Mouse (Mus musculus) intestine, embryonic 16.5 days (tissue): ENCODE measurements around the gene Agk. TPM values are rescaled to one million over a fixed set of nuclear protein-coding genes. Genes with fewer than 3 reads are reported as not detected.

Source experiments
- ATAC-seq: fragments of 200-750 bp; cut with Nextera tagmentation; 2 replicates; pipeline ENCODE4 v1.8.0; 2017; ENCODE audit warnings: moderate TSS enrichment, moderate library complexity
- H3K27ac ChIP-seq: fragments of 300-500 bp; sonication (generic); 2 replicates; pipeline ENCODE4 v1.5.1; 2014; ENCODE audit warnings: mild to moderate bottlenecking, low read length
- H3K27me3 ChIP-seq: fragments of 300-500 bp; sonication (generic); replicated peaks from 2 replicates; pipeline ENCODE4 v1.6.1; 2014; ENCODE audit warnings: low read length, control low read depth, mixed read lengths; ENCODE audit not compliant: control insufficient read depth, insufficient read depth
- H3K36me3 ChIP-seq: fragments of 300-500 bp; sonication (generic); 2 replicates; pipeline ENCODE4 v1.6.1; 2014; ENCODE audit warnings: low read length, control low read depth; ENCODE audit not compliant: control insufficient read depth, insufficient read depth
- H3K4me1 ChIP-seq: fragments of 300-500 bp; sonication (generic); 2 replicates; pipeline ENCODE4 v1.6.1; 2014; ENCODE audit warnings: low read length, control low read depth, mixed read lengths; ENCODE audit not compliant: control insufficient read depth, insufficient read depth
- H3K4me2 ChIP-seq: fragments of 300-500 bp; sonication (generic); 2 replicates; pipeline ENCODE4 v1.6.1; 2014; ENCODE audit warnings: low read depth, low read length, control low read depth
- H3K4me3 ChIP-seq: fragments of 300-500 bp; sonication (generic); 2 replicates; pipeline ENCODE4 v1.5.1; 2014; ENCODE audit warnings: mild to moderate bottlenecking, low read length
- H3K9ac ChIP-seq: fragments of 300-500 bp; sonication (generic); 2 replicates; pipeline ENCODE4 v1.6.1; 2014; ENCODE audit warnings: low read depth, low read length
- H3K9me3 ChIP-seq: fragments of 300-500 bp; sonication (generic); 2 replicates; pipeline ENCODE4 v1.6.1; 2016; ENCODE audit warnings: low read length, control low read depth; ENCODE audit not compliant: control insufficient read depth
- WGBS: fragments of 180-500 bp; shearing (Covaris S2); extraction: QIAGEN DNeasy Blood & Tissue Kit; methylation state at CpG from one replicate; pipeline ENCODE4 v1.1.7; 2014; 5-methylcytosine and 5-hydroxymethylcytosine counted together
- polyA plus RNA-seq: library from polyadenylated mRNA; unstranded; fragments of >200 nt; fragmentation: Nextera tagmentation; extraction: Ambion mirVana; gene quantifications from 2 replicates; pipeline ENCODE4 v1.2.1, GENCODE M21; 2015

Gene Agk
- polyA plus RNA-seq, 1 experiment from 2014 or later, result 32.9 TPM

DNA sequence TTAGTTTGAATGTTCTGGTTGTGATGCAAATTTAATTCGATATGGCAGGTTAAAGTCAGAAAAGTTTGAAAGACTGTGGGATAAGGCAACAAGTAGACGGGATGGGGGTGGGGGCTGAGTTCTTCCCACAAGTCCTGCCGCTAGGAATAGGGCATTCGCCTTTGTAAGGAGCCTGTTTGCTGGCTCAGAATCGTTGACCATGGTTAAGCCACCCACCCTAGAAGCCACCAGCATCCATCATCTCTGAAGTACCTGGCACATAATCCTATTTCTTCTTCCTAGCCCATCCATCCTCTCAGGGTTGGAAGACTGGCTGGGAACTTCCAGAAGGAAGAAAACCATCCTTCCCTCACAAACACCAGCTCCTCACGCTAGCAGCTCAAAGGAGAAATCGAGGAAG lies 109.7 kb downstream of the Agk start:
- peak overlapping the region; percentile 77 for H3K4me2 ChIP-seq
- peak overlapping the region; percentile 81 for H3K4me3 ChIP-seq
- WGBS, result 19% methylated on average over 7 of the region's 7 CpGs
- no peak for ATAC-seq
- no peak overlapping the region for H3K27ac ChIP-seq
- no peaks in the 10 kb centered on the region for H3K9me3 ChIP-seq
- peak overlapping the region; percentile 82; the same call in 1 of the 2 replicates for H3K9ac ChIP-seq
- no peaks in the 10 kb centered on the region for H3K36me3 ChIP-seq
- H3K4me1 ChIP-seq, result peaks cover 14% of the 10 kb centered on the region
- no peaks in the 10 kb centered on the region for H3K27me3 ChIP-seq

DNA sequence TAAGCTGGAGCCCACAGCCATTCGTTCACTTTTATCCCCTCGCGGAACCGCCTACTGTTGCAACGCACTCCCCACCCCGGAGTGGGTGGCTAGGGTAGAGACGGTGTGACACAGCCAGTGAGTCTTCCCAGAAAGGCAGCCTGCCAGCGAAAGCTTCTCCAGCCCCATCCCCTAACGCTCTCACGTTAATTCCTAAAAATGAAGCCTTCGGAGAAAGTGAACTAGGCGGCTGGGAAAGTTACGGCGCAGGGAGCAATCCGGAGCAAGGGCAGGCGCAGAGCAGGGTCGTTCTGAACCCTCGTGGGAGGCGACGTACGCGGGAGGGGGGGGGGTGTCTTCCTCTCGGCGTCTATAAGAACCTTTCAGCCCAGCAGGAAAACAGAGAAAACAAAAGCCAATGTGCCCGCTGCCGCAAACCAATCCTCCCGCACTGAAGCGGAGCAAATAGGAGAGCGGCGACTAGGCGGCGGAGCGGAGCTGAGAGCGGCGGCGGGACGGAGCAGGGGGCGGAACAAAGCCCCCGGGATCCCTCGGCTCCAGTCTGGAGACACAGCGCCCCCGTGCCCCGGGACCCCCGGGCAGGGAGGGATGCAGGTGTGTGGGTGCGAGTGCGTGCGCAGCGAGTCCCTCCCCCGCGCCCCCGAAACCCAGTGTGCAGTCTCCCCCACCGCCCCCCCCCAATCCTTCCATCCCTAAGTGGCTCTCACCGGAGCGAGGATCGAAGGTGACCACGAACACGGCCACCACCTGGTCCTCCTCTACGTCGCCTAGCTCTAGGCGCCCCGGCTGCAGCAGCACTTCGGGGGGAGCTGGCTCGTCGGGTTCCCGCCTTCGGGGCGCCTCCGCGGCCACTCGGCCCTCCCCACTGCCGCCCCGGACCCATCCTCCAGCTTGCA lies 110.4 kb downstream of the Agk start:
- peak; percentile 62 for ATAC-seq
- WGBS, result under 1% methylated on average over 56 of the region's 72 CpGs

DNA sequence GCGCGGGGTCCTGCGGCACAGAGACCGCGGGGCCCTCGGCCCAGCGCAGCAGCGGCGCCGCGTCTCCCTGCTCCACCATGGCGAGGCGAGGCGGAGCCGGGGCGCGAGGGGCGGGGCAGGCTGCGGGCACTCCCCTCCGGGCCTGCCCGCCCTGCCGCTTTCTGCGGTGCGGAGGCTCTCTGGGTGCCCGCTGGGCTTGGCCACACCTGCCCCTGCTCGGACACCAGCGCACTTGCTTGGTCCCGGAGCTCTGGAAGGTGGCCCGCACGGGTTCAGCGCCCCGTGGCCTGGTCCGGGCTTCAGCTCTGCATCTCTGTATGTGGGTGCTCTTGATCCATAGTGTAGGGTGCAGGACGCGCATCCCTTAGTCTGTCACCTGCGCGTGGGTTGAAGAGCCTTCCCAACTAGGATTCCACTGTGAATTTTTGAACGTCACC lies 111.1 kb downstream of the Agk start, which contains the start of gene E330009J07Rik:
Gene E330009J07Rik (minus strand): TSS at position 89 of the 437 bp plus-strand sequence.
- H3K4me3 ChIP-seq, result peak within 1 kb of the TSS; percentile 81
- peaks cover 6% of the 10 kb centered on the region; the same call in 1 of the 2 replicates for H3K4me1 ChIP-seq
- no peaks in the 10 kb centered on the region for H3K36me3 ChIP-seq
- peak within 1 kb of the TSS; percentile 82 for H3K9ac ChIP-seq
- no peaks in the 10 kb centered on the region for H3K9me3 ChIP-seq
- under 1% methylated on average over 38 of the region's 38 CpGs for WGBS
- 0 out of 2 replicates have a peak, but pooled peaks cover 3% of the 10 kb centered on the region for H3K27me3 ChIP-seq
- H3K4me2 ChIP-seq, result peak within 1 kb of the TSS; percentile 77
- peak; percentile 90 for ATAC-seq
- no peak within 1 kb of the TSS for H3K27ac ChIP-seq

More for the DNA sequence above, 110.4 kb downstream of the Agk start:
- H3K4me3 ChIP-seq, result peak overlapping the region; percentile 81
- no peaks in the 10 kb centered on the region for H3K9me3 ChIP-seq
- peak overlapping the region; percentile 82 for H3K9ac ChIP-seq
- no peaks in the 10 kb centered on the region for H3K36me3 ChIP-seq
- H3K27ac ChIP-seq, result no peak overlapping the region
- H3K4me2 ChIP-seq, result peak overlapping the region; percentile 77
- 0 out of 2 replicates have a peak, but pooled peaks cover 3% of the 10 kb centered on the region for H3K27me3 ChIP-seq
- H3K4me1 ChIP-seq, result peaks cover 12% of the 10 kb centered on the region; the same call in 1 of the 2 replicates

DNA sequence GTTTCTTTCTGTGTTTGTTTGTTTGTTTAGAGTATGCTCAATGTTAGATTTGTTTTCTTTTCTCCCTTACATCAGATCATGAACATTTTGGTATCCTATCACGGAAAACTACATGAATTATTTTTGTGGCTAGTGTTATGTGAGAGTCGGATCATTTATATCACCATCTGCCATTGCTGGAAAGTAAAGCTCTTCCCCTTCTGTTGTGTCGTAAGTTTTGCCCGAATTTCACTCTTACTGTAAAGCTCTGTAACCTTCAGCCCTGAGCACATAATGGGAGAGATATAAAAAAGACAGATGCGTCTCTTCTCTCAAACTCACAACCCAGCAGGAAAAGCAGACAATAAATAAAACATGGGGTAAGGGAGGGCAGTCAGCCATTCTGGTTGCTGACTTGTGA lies 114.0 kb downstream of the Agk start, which contains the start of gene Wee2:
Gene Wee2 (plus strand): TSS at position 153 of the 400 bp plus-strand sequence.
- Histone ChIP-seq H3K4me2 (no peak within 1 kb of the TSS), H3K4me1 (0 out of 2 replicates have a peak, but pooled peaks cover 5% of the 10 kb centered on the region), H3K9me3 (no peaks in the 10 kb centered on the region), H3K9ac (no peak within 1 kb of the TSS), H3K4me3 (no peak within 1 kb of the TSS), H3K36me3 (no peaks in the 10 kb centered on the region), H3K27me3 (0 out of 2 replicates have a peak, but pooled peaks cover 3% of the 10 kb centered on the region), H3K27ac (no peak within 1 kb of the TSS)
- WGBS, result 69% methylated on average over 5 of the region's 5 CpGs
- no peak for ATAC-seq

DNA sequence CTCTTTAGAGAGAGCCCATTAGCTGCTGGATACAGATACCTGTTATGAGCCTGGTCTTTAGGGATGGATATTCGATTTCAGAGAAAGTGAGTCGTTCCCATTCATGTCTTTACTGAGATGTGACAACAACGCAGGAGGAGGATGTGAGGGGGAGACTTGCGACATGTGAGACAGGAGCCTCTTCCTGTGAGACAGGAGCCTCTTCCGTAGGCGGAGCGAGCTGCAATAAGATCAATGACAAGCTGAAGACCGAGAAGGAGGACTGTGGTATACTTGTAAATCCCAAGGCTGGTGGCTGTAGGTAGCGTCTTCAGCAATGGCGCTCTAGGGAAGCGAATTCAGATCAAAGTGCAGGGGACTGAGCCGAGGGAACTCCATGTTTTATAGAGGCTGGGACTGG lies 114.8 kb downstream of the Agk start:
- 0 out of 2 replicates have a peak, but pooled peaks cover 3% of the 10 kb centered on the region for H3K4me1 ChIP-seq
- 0 out of 2 replicates have a peak, but pooled peaks cover 3% of the 10 kb centered on the region for H3K27me3 ChIP-seq
- H3K9ac ChIP-seq, result no peak overlapping the region
- ATAC-seq, result no peak
- no peak overlapping the region for H3K4me3 ChIP-seq
- no peak overlapping the region for H3K4me2 ChIP-seq
- WGBS, result 43% methylated on average over 12 of the region's 12 CpGs
- no peaks in the 10 kb centered on the region for H3K9me3 ChIP-seq
- no peak overlapping the region for H3K27ac ChIP-seq
- no peaks in the 10 kb centered on the region for H3K36me3 ChIP-seq

DNA sequence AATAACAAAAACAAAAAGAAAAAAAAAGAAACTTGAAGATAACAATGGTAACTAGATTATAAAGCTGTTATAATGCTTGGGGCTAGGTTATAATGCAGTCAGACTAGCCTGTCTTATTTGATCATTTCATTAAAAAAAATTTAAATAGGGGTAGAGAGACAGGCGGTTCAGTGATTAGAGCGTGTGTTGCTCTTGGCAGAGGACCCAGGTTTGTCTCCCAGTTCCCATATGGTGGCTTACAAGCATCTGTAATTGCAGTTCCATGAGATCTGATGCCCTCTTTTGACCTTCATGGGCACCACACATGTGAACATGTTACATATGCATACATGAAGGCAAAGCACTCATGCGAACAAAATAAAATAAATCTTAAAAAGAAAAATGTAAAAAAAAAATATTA lies 116.3 kb downstream of the Agk start:
- H3K36me3 ChIP-seq, result no peaks in the 10 kb centered on the region

DNA sequence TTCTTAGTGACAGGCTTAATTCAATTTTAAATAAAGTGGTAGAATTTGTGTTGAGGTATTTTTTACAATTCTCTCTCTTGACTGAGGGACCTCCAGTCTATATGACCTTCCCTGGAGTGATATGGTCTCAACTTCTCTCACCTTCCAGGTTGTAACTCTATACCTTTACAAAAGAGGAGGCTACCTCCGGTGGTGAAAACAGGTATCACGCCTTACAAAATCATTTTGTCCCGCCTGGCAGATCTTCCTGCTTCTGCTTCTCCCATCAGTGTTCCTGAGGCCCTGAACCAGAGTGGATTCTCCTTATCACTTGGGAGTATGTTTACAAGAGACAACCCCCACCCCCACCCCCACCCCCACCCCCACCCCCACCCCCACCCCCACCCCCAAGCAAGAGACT lies 116.8 kb downstream of the Agk start:
- Histone ChIP-seq H3K27me3 (0 out of 2 replicates have a peak, but pooled peaks cover 3% of the 10 kb centered on the region), H3K9me3 (no peaks in the 10 kb centered on the region), H3K9ac (no peak overlapping the region), H3K36me3 (no peaks in the 10 kb centered on the region), H3K27ac (no peak overlapping the region), H3K4me2 (no peak overlapping the region), H3K4me3 (no peak overlapping the region), H3K4me1 (no peaks in the 10 kb centered on the region)
- no peak for ATAC-seq
- WGBS, result 36% methylated on average over 3 of the region's 3 CpGs

More for the DNA sequence above, 116.3 kb downstream of the Agk start:
- H3K9me3 ChIP-seq, result no peaks in the 10 kb centered on the region
- no peak overlapping the region for H3K4me3 ChIP-seq
- H3K27ac ChIP-seq, result no peak overlapping the region
- no peak for ATAC-seq
- WGBS, result 71% methylated on average over 3 of the region's 3 CpGs
- H3K4me1 ChIP-seq, result no peaks in the 10 kb centered on the region
- H3K4me2 ChIP-seq, result no peak overlapping the region
- H3K9ac ChIP-seq, result no peak overlapping the region
- H3K27me3 ChIP-seq, result 0 out of 2 replicates have a peak, but pooled peaks cover 3% of the 10 kb centered on the region

DNA sequence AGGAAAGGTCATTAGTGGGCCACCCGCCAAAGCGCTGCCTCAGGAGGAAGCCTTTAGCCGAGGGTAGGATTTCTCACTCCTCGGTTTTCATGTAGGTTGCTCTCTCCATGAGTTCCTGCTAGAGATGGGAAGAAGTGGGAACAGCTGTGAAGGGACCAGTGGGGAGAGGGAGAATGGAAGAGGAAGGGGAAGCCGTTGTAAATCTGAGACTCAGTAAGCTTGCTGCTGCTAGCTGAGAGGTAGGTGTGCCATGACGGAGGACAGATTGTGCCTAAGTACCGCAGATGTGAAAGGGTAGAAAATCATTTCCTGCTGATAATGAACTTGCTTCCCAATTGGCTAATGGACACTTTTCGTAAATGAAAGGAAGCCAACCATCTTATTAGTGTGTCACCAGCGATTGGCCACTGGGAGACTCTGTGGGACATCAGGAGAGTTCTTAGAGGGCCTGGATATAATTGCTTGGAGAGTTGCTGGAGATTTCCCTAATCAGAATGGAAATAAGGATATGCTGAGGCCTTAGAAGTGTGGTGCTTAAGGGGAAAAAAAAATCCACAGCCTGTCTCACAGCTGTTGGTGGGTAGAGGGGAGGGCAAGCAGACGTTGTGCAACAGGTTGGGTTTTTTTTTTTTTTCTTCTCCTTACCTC lies 118.4 kb downstream of the Agk start:
- Histone ChIP-seq H3K27me3 (0 out of 2 replicates have a peak, but pooled peaks cover 3% of the 10 kb centered on the region), H3K9ac (no peak overlapping the region), H3K4me2 (no peak overlapping the region), H3K9me3 (no peaks in the 10 kb centered on the region), H3K4me1 (no peaks in the 10 kb centered on the region), H3K36me3 (no peaks in the 10 kb centered on the region), H3K4me3 (no peak overlapping the region), H3K27ac (no peak overlapping the region)
- 38% methylated on average over 10 of the region's 10 CpGs for WGBS
- no peak for ATAC-seq
